Mouse (Mus musculus): Measurements from ENCODE around the gene Mall. TPM values are rescaled to one million over a fixed set of nuclear protein-coding genes. Genes with fewer than 3 reads are reported as not detected.

The Mall gene
- 0.99 and 2.6 TPM in 2 replicates for polyA plus RNA-seq (2015; fragmentation: Nextera tagmentation; extraction: Ambion mirVana)

GRCm38 (mm10) chr2:127729671-127730070 lies at the start of gene Mall:
Mall (minus strand) TSS chr2:127729932.
- Histone ChIP-seq H3K4me1 (peaks cover 7% of the 10 kb centered on the region; the same call in 1 of the 2 replicates), H3K27me3 (replicated peaks) (peaks cover 22% of the 10 kb centered on the region), H3K27ac (replicated peaks) (no peak within 1 kb of the TSS), H3K9ac (replicated peaks) (no peak within 1 kb of the TSS), H3K4me2 (peak within 1 kb of the TSS; percentile 43), H3K36me3 (no peaks in the 10 kb centered on the region), H3K4me3 (replicated peaks) (peak within 1 kb of the TSS; percentile 3; the same call in 1 of the 2 replicates), H3K9me3 (replicated peaks) (no peaks in the 10 kb centered on the region)
- WGBS, result 2% methylated on average over 26 of the region's 26 CpGs
- no peak for ATAC-seq (ENCODE audit: low FRiP score)

DNA sequence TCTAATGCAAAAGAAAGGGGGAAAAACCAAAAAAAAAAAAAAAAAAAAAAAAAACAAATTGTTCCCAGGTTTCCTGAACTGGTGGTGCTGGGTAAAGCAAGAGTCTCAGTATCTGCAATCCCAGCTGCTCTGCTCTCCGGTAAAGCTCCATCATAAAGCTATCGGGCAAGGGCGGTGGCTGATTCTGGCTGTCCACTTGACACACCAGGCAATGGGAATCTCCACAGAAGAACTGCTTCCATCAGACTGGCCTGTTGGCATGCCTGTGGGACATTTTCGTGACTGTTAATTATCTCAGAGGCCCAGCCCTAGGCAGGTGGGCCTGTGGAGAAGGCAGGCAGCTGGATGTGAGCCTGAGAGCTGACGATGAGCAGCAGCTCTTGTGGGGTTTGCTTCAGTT lies 48.7 kb upstream of the Mall start:
- no peak overlapping the region for H3K9ac ChIP-seq (replicated peaks)
- 88% methylated on average over 5 of the region's 5 CpGs for WGBS
- H3K36me3 ChIP-seq, result 0 out of 2 replicates have a peak, but pooled peaks cover 2% of the 10 kb centered on the region
- no peak for ATAC-seq (ENCODE audit: low FRiP score)
- H3K4me1 ChIP-seq, result peaks cover 5% of the 10 kb centered on the region
- no peaks in the 10 kb centered on the region for H3K27me3 ChIP-seq (replicated peaks)
- no peaks in the 10 kb centered on the region for H3K9me3 ChIP-seq (replicated peaks)
- H3K27ac ChIP-seq (replicated peaks), result no peak overlapping the region
- H3K4me3 ChIP-seq (replicated peaks), result no peak overlapping the region
- H3K4me2 ChIP-seq, result no peak overlapping the region

- peak; percentile 73; the same call in 1 of the 2 replicates for ATAC-seq (ENCODE audit: low FRiP score)
- no peak overlapping the region for H3K4me3 ChIP-seq (replicated peaks)
- peaks cover 13% of the 10 kb centered on the region; the same call in 1 of the 2 replicates for H3K36me3 ChIP-seq
- H3K4me1 ChIP-seq, result peaks cover 5% of the 10 kb centered on the region
- H3K9ac ChIP-seq (replicated peaks), result no peak overlapping the region
- H3K27me3 ChIP-seq (replicated peaks), result no peaks in the 10 kb centered on the region
- WGBS, result 53% methylated on average over 3 of the region's 3 CpGs
- no peak overlapping the region for H3K27ac ChIP-seq (replicated peaks)
- H3K4me2 ChIP-seq, result no peak overlapping the region
- H3K9me3 ChIP-seq (replicated peaks), result no peaks in the 10 kb centered on the region
Observed at GRCm38 (mm10) chr2:127775013-127775412, 45.3 kb upstream of the Mall start.

DNA sequence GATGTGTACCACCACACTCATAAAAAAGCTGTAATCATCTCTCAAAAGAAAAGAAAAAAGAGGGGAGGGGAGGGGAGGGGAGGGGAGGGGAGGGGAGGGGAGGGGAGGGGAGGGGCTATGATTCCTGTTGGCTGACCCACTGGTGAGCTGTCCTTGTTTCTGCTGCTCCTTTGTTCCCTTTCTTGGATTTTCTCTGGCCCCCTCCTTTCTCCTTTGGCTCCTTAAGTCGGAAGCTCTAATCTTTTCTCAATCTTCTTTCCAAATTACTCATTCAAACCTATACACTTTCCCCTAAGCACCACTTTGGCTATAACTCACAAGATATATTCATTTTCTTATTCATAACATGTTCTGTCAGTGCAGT lies 44.8 kb upstream of the Mall start:
- ATAC-seq (ENCODE audit: low FRiP score), result peak; percentile 59; the same call in 1 of the 2 replicates
- H3K4me3 ChIP-seq (replicated peaks), result no peak overlapping the region
- peaks cover 14% of the 10 kb centered on the region; the same call in 1 of the 2 replicates for H3K36me3 ChIP-seq
- no peak overlapping the region for H3K27ac ChIP-seq (replicated peaks)
- no peaks in the 10 kb centered on the region for H3K27me3 ChIP-seq (replicated peaks)
- 21% methylated on average over 1 of the region's 1 CpGs for WGBS
- 0 out of 2 replicates have a peak overlapping the region, but pooled peaks have one; percentile 22 for H3K4me2 ChIP-seq
- peak overlapping the region; percentile 32; the same call in 1 of the 2 replicates for H3K9ac ChIP-seq (replicated peaks)
- no peaks in the 10 kb centered on the region for H3K9me3 ChIP-seq (replicated peaks)
- H3K4me1 ChIP-seq, result peaks cover 5% of the 10 kb centered on the region

GRCm38 (mm10) chr2:127773938-127774577 lies 44.3 kb upstream of the Mall start:
- Histone ChIP-seq H3K27ac (replicated peaks) (peak overlapping the region; percentile 37; the same call in 1 of the 2 replicates), H3K9ac (replicated peaks) (peak overlapping the region; percentile 32), H3K9me3 (replicated peaks) (no peaks in the 10 kb centered on the region), H3K27me3 (replicated peaks) (no peaks in the 10 kb centered on the region), H3K36me3 (peaks cover 17% of the 10 kb centered on the region), H3K4me2 (peak overlapping the region; percentile 22), H3K4me3 (replicated peaks) (no peak overlapping the region), H3K4me1 (peaks cover 5% of the 10 kb centered on the region)
- WGBS, result 37% methylated on average over 15 of the region's 15 CpGs
- peak; percentile 68; the same call in 1 of the 2 replicates for ATAC-seq (ENCODE audit: low FRiP score)

GRCm38 (mm10) chr2:127761587-127761986 lies 31.9 kb upstream of the Mall start:
- ATAC-seq (ENCODE audit: low FRiP score), result no peak
- H3K4me1 ChIP-seq, result peaks cover 5% of the 10 kb centered on the region; the same call in 1 of the 2 replicates
- 96% methylated on average over 5 of the region's 5 CpGs for WGBS

GRCm38 (mm10) chr2:127760429-127761000 lies 30.8 kb upstream of the Mall start:
- Histone ChIP-seq H3K4me1 (peaks cover 5% of the 10 kb centered on the region; the same call in 1 of the 2 replicates), H3K4me3 (replicated peaks) (no peak overlapping the region), H3K27ac (replicated peaks) (no peak overlapping the region), H3K27me3 (replicated peaks) (no peaks in the 10 kb centered on the region), H3K9me3 (replicated peaks) (no peaks in the 10 kb centered on the region), H3K36me3 (peaks cover 23% of the 10 kb centered on the region), H3K9ac (replicated peaks) (no peak overlapping the region), H3K4me2 (no peak overlapping the region)
- 76% methylated on average over 10 of the region's 10 CpGs for WGBS
- ATAC-seq (ENCODE audit: low FRiP score), result no peak

More at GRCm38 (mm10) chr2:127761587-127761986, 31.9 kb upstream of the Mall start:
- H3K36me3 ChIP-seq, result peaks cover 23% of the 10 kb centered on the region
- H3K9me3 ChIP-seq (replicated peaks), result no peaks in the 10 kb centered on the region
- H3K9ac ChIP-seq (replicated peaks), result no peak overlapping the region
- no peak overlapping the region for H3K27ac ChIP-seq (replicated peaks)
- H3K27me3 ChIP-seq (replicated peaks), result no peaks in the 10 kb centered on the region
- H3K4me3 ChIP-seq (replicated peaks), result no peak overlapping the region
- H3K4me2 ChIP-seq, result no peak overlapping the region

DNA sequence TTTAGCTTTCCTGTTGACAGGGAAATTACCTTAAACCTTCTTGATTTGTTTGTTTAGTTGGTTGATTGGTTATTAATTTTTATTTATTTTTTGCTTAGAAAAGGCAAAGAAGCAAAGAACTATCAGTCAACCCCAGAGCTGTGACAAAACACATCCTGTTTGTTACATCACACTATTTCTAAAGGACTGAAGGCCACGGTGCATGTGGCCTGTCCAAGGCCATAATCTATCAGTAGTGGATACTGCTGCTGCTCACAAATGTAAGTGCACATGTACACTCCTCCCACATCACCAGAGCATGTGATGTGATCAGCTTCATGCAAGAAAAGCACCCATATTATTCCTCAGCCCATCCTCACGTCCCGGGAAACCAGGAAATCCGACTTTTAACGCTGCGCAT lies 30.3 kb upstream of the Mall start:
- WGBS, result 96% methylated on average over 6 of the region's 6 CpGs
- no peak for ATAC-seq (ENCODE audit: low FRiP score)

DNA sequence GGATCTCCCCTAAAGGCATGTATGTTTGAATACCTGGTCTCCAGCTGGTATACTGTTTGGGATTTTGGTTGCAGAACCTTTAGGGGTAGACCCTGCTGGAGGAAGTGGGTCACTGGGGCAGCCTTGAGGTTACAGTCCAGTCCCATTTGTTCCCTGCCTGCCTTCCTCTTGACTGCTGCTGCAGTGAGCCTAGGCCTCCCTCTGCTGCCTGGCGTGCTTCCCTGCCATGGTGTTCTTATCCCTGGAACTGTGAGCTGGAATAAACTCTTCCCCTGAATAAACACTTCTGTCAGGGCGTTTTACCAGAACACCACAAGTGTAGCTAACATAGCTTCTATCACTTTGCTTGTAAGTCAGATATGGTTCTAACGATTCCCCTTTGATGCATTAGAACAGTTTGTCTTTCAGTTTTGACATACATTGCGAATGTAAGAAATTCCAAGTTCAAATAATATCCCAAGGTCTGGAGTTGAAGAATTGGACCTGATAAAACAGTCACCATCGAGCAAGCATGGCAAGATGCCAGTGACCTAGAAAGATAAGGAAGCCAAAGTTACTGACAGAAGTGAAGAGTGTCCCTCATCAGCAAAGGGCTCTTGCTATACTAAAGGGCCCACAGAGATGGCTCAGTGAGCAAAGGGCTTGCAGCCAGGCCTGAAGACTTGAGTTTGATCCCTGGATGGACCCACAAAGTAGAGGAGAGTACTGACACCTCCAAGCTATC lies 29.6 kb upstream of the Mall start:
- Histone ChIP-seq H3K4me3 (replicated peaks) (no peak overlapping the region), H3K9me3 (replicated peaks) (no peaks in the 10 kb centered on the region), H3K27me3 (replicated peaks) (no peaks in the 10 kb centered on the region), H3K4me1 (peaks cover 5% of the 10 kb centered on the region; the same call in 1 of the 2 replicates), H3K4me2 (no peak overlapping the region), H3K36me3 (peaks cover 20% of the 10 kb centered on the region), H3K9ac (replicated peaks) (no peak overlapping the region), H3K27ac (replicated peaks) (no peak overlapping the region)
- WGBS, result 93% methylated on average over 5 of the region's 5 CpGs
- ATAC-seq (ENCODE audit: low FRiP score), result no peak

More for the DNA sequence above, 30.3 kb upstream of the Mall start:
- Histone ChIP-seq H3K9me3 (replicated peaks) (no peaks in the 10 kb centered on the region), H3K4me1 (peaks cover 5% of the 10 kb centered on the region; the same call in 1 of the 2 replicates), H3K4me3 (replicated peaks) (no peak overlapping the region), H3K27ac (replicated peaks) (no peak overlapping the region), H3K27me3 (replicated peaks) (no peaks in the 10 kb centered on the region), H3K36me3 (peaks cover 23% of the 10 kb centered on the region), H3K9ac (replicated peaks) (no peak overlapping the region), H3K4me2 (no peak overlapping the region)

DNA sequence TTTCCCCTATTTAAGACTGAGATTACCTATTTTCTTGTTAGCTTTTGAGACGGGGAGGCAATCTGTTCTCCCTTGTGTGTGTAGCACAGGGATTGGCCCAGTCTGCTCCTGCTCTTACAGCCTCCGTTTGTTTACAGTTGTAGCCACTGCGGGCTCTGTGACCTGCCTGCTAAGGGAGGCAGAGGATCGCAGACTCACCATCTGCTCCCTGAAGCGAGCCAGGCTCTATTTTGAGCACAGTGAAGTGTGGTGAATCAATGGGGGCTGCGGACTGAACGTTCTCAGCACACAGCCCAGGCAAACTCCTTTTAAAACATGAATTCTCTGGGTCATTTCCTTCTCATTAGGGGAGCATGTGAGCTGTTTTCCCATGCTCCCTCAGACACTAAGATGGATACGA lies 27.4 kb upstream of the Mall start:
- Histone ChIP-seq H3K27ac (replicated peaks) (peak overlapping the region; percentile 24; the same call in 1 of the 2 replicates), H3K4me3 (replicated peaks) (no peak overlapping the region), H3K36me3 (peaks cover 15% of the 10 kb centered on the region), H3K4me1 (peaks cover 5% of the 10 kb centered on the region; the same call in 1 of the 2 replicates), H3K27me3 (replicated peaks) (no peaks in the 10 kb centered on the region), H3K4me2 (no peak overlapping the region), H3K9ac (replicated peaks) (no peak overlapping the region), H3K9me3 (replicated peaks) (no peaks in the 10 kb centered on the region)
- ATAC-seq (ENCODE audit: low FRiP score), result peak; percentile 31; the same call in 1 of the 2 replicates
- WGBS, result 24% methylated on average over 8 of the region's 8 CpGs

GRCm38 (mm10) chr2:127754113-127754512 lies 24.4 kb upstream of the Mall start:
- no peak overlapping the region for H3K27ac ChIP-seq (replicated peaks)
- 92% methylated on average over 4 of the region's 4 CpGs for WGBS
- no peak overlapping the region for H3K9ac ChIP-seq (replicated peaks)
- ATAC-seq (ENCODE audit: low FRiP score), result no peak
- no peaks in the 10 kb centered on the region for H3K36me3 ChIP-seq
- H3K27me3 ChIP-seq (replicated peaks), result no peaks in the 10 kb centered on the region
- H3K4me3 ChIP-seq (replicated peaks), result no peak overlapping the region
- H3K4me1 ChIP-seq, result peaks cover 5% of the 10 kb centered on the region; the same call in 1 of the 2 replicates
- H3K9me3 ChIP-seq (replicated peaks), result no peaks in the 10 kb centered on the region
- H3K4me2 ChIP-seq, result no peak overlapping the region
